Mouse (Mus musculus) embryonic facial prominence, embryonic 12.5 days (tissue): ENCODE measurements around the gene Map4k2. TPM values are rescaled to one million over a fixed set of nuclear protein-coding genes. Genes with fewer than 3 reads are reported as not detected.

ENCODE experiments used
- ATAC-seq: fragments of 200-750 bp; cut with Nextera tagmentation; 2 replicates; pipeline ENCODE4 v1.8.0; 2017; ENCODE audit not compliant: insufficient number of reproducible peaks, insufficient read depth, low FRiP score, low TSS enrichment
- H3K27ac ChIP-seq: fragments of 300-500 bp; sonication (generic); 2 replicates; pipeline ENCODE4 v1.5.1; 2016; ENCODE audit warnings: mild to moderate bottlenecking
- H3K27me3 ChIP-seq: fragments of 300-500 bp; sonication (generic); 2 replicates; pipeline ENCODE4 v1.6.1; 2016; ENCODE audit warnings: mild to moderate bottlenecking, moderate library complexity
- H3K36me3 ChIP-seq: fragments of 300-500 bp; sonication (generic); 2 replicates; pipeline ENCODE4 v1.6.1; 2016; ENCODE audit warnings: mild to moderate bottlenecking
- H3K4me1 ChIP-seq: fragments of 300-500 bp; sonication (generic); 2 replicates; pipeline ENCODE4 v1.6.1; 2016
- H3K4me2 ChIP-seq: fragments of 300-500 bp; sonication (generic); replicated peaks from 2 replicates; pipeline ENCODE4 v1.6.1; 2016; ENCODE audit warnings: mild to moderate bottlenecking, moderate library complexity
- H3K4me3 ChIP-seq: fragments of 300-500 bp; sonication (generic); 2 replicates; pipeline ENCODE4 v1.5.1; 2016; ENCODE audit warnings: mild to moderate bottlenecking
- H3K9ac ChIP-seq: fragments of 300-500 bp; sonication (generic); 2 replicates; pipeline ENCODE4 v1.6.1; 2016; ENCODE audit warnings: mild to moderate bottlenecking, moderate library complexity
- H3K9me3 ChIP-seq: fragments of 300-500 bp; sonication (generic); 2 replicates; pipeline ENCODE4 v1.6.1; 2016; ENCODE audit warnings: mild to moderate bottlenecking, moderate library complexity
- WGBS: fragments of 180-500 bp; shearing (Covaris S2); methylation state at CpG from one replicate; pipeline ENCODE4 v1.1.7; 2016; 5-methylcytosine and 5-hydroxymethylcytosine counted together
- polyA plus RNA-seq: library from polyadenylated mRNA; unstranded; fragments of >200 nt; fragmentation: Nextera tagmentation; extraction: Ambion mirVana; gene quantifications from 2 replicates; pipeline ENCODE4 v1.2.1, GENCODE M21; 2016

Map4k2 gene
- polyA plus RNA-seq, 1 experiment from 2014 or later: 16.8 TPM

DNA sequence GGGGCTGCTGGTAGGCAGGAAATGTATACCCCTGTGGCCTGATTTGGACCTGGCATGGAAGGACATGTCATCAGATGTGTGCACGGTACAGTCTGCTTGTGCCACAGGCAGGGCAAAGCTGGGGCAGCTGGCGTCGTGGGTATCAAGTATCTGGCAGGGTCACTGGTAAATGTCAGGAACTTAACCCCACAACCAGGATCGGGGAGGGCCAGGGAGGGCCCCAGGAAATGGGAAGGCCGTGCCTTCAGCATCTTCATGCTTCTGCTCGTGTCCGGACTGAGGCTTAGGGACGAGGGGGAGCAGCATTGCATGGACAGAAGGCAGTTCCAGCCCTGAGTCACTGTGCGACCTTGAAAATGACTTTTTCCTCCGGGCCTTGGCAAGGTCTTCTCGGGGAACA lies 44.0 kb downstream of the Map4k2 start:
- no peaks in the 10 kb centered on the region for H3K36me3 ChIP-seq
- H3K27me3 ChIP-seq: no peaks in the 10 kb centered on the region
- H3K4me1 ChIP-seq: peaks cover 23% of the 10 kb centered on the region
- no peak overlapping the region for H3K4me2 ChIP-seq
- 53% methylated on average over 11 of the region's 11 CpGs for WGBS
- no peak overlapping the region for H3K9ac ChIP-seq
- no peak overlapping the region for H3K27ac ChIP-seq
- H3K4me3 ChIP-seq: no peak overlapping the region
- no peaks in the 10 kb centered on the region for H3K9me3 ChIP-seq
- ATAC-seq: no peak

DNA sequence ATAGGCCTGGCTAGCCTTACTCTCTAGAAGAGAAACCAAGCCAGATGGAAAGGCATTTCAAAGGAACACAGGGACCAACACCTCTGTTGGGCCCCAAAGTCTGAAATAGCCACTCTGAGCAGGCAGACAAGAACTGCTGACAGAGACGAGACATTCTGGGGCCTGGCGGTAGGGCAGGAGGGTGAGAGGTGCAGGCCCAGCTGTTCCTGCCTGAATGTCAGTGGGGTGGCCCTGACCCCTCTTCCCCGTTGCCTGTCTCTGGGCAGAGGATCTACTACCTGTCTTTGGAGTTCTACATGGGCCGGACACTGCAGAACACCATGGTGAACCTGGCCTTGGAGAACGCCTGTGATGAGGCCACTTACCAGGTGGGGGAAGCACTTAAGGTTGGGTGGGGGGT lies 44.5 kb downstream of the Map4k2 start:
- Histone ChIP-seq H3K4me1 (peaks cover 24% of the 10 kb centered on the region), H3K4me2 (no peak overlapping the region), H3K9ac (no peak overlapping the region), H3K4me3 (no peak overlapping the region), H3K27ac (no peak overlapping the region), H3K36me3 (no peaks in the 10 kb centered on the region), H3K27me3 (no peaks in the 10 kb centered on the region), H3K9me3 (no peaks in the 10 kb centered on the region)
- 75% methylated on average over 5 of the region's 5 CpGs for WGBS
- no peak for ATAC-seq

DNA sequence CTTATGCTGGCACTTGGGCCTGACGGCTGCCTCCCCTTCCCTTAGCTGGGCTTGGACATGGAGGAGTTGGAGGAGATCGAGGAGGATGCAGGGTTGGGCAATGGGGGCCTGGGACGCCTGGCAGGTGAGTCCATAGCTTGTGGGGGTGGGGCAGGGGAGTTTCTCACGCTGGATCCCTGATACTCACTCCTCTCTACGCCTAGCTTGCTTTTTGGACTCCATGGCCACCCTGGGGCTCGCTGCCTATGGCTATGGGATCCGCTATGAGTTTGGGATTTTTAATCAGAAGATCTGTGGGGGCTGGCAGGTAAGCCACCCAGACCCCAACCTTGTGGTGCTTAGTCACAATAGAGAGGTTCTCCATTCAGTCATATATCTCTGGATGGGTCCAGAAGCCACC lies 44.9 kb downstream of the Map4k2 start:
- H3K4me2 ChIP-seq: no peak overlapping the region
- no peaks in the 10 kb centered on the region for H3K27me3 ChIP-seq
- ATAC-seq: no peak
- H3K36me3 ChIP-seq: no peaks in the 10 kb centered on the region
- no peak overlapping the region for H3K27ac ChIP-seq
- H3K9me3 ChIP-seq: no peaks in the 10 kb centered on the region
- 82% methylated on average over 7 of the region's 7 CpGs for WGBS
- H3K4me1 ChIP-seq: peaks cover 24% of the 10 kb centered on the region
- H3K9ac ChIP-seq: no peak overlapping the region
- H3K4me3 ChIP-seq: no peak overlapping the region

- WGBS: 66% methylated on average over 9 of the region's 9 CpGs
- H3K4me1 ChIP-seq: peaks cover 24% of the 10 kb centered on the region
- no peak for ATAC-seq
Observed at GRCm38 (mm10) chr19:6386234-6386633, 45.3 kb downstream of the Map4k2 start.

DNA sequence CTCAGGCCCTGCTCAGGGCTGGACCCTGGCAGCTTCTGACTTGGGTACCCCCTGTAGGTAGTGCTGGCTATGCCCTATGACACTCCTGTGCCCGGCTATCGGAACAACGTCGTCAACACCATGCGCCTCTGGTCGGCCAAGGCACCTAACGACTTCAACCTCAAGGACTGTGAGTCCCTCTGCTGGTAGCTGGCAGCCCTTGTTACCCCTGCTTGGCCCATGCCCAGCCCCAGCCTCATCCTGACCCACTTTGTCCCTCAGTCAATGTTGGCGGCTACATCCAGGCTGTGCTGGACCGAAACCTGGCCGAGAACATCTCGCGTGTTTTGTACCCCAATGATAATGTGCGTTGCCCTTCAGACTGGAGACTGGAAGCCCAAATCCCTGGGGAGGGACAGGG lies 47.1 kb downstream of the Map4k2 start:
- Histone ChIP-seq H3K9me3 (no peaks in the 10 kb centered on the region), H3K27me3 (no peaks in the 10 kb centered on the region), H3K4me1 (peaks cover 24% of the 10 kb centered on the region), H3K4me2 (no peak overlapping the region), H3K27ac (no peak overlapping the region), H3K4me3 (no peak overlapping the region), H3K9ac (no peak overlapping the region), H3K36me3 (no peaks in the 10 kb centered on the region)
- ATAC-seq: no peak
- 82% methylated on average over 13 of the region's 13 CpGs for WGBS

More at GRCm38 (mm10) chr19:6386234-6386633, 45.3 kb downstream of the Map4k2 start:
- no peak overlapping the region for H3K27ac ChIP-seq
- H3K9ac ChIP-seq: no peak overlapping the region
- no peaks in the 10 kb centered on the region for H3K9me3 ChIP-seq
- H3K4me2 ChIP-seq: no peak overlapping the region
- no peak overlapping the region for H3K4me3 ChIP-seq
- H3K27me3 ChIP-seq: no peaks in the 10 kb centered on the region
- no peaks in the 10 kb centered on the region for H3K36me3 ChIP-seq

- Histone ChIP-seq H3K9me3 (no peaks in the 10 kb centered on the region), H3K4me1 (peaks cover 9% of the 10 kb centered on the region), H3K27me3 (no peaks in the 10 kb centered on the region), H3K4me2 (peak overlapping the region; percentile 49), H3K9ac (0 out of 2 replicates have a peak overlapping the region, but pooled peaks have one; percentile 39), H3K4me3 (peak overlapping the region; percentile 17), H3K36me3 (no peaks in the 10 kb centered on the region), H3K27ac (no peak overlapping the region)
- 4% methylated on average over 16 of the region's 16 CpGs for WGBS
- ATAC-seq: 0 out of 2 replicates have a peak, but pooled peaks have one; percentile 26
Observed at GRCm38 (mm10) chr19:6389803-6390202, 48.9 kb downstream of the Map4k2 start.

DNA sequence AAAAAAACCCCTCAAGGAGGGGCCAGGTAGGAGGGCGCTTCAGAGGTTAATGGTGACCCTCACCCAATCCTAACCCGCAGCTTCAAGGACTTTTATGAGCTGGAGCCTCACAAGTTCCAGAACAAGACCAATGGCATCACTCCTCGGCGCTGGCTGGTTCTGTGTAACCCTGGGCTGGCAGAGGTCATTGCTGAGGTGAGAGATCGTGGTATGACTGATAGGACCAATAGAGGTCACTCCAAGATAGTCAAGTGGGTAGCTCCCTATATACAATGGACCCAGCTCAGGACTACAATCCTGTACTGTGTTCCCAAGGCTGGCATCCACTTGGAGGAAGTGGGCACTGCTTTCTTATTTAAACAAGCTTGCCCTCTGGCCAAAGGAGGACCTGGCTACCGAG lies 49.3 kb downstream of the Map4k2 start:
- Histone ChIP-seq H3K4me1 (peaks cover 9% of the 10 kb centered on the region; the same call in 1 of the 2 replicates), H3K36me3 (no peaks in the 10 kb centered on the region), H3K27ac (no peak overlapping the region), H3K9me3 (no peaks in the 10 kb centered on the region), H3K27me3 (no peaks in the 10 kb centered on the region), H3K4me3 (no peak overlapping the region), H3K4me2 (no peak overlapping the region), H3K9ac (no peak overlapping the region)
- 54% methylated on average over 6 of the region's 6 CpGs for whole genome bisulfite sequencing
- no peak for ATAC-seq

GRCm38 (mm10) chr19:6392743-6393393 lies 51.9 kb downstream of the Map4k2 start:
- no peaks in the 10 kb centered on the region for H3K36me3 ChIP-seq
- H3K9me3 ChIP-seq: no peaks in the 10 kb centered on the region
- no peak overlapping the region for H3K27ac ChIP-seq
- peaks cover 9% of the 10 kb centered on the region; the same call in 1 of the 2 replicates for H3K4me1 ChIP-seq
- no peak overlapping the region for H3K4me2 ChIP-seq
- no peak for ATAC-seq
- H3K27me3 ChIP-seq: peaks cover 6% of the 10 kb centered on the region; the same call in 1 of the 2 replicates
- 88% methylated on average over 14 of the region's 14 CpGs for WGBS
- H3K4me3 ChIP-seq: no peak overlapping the region
- no peak overlapping the region for H3K9ac ChIP-seq

- H3K9ac ChIP-seq: no peak overlapping the region
- H3K4me3 ChIP-seq: no peak overlapping the region
- peaks cover 13% of the 10 kb centered on the region for H3K4me1 ChIP-seq
- ATAC-seq: no peak
- H3K27ac ChIP-seq: no peak overlapping the region
- H3K9me3 ChIP-seq: no peaks in the 10 kb centered on the region
- peaks cover 14% of the 10 kb centered on the region for H3K27me3 ChIP-seq
- 89% methylated on average over 16 of the region's 16 CpGs for WGBS
- no peak overlapping the region for H3K4me2 ChIP-seq
- no peaks in the 10 kb centered on the region for H3K36me3 ChIP-seq
Observed at GRCm38 (mm10) chr19:6393637-6394036, 52.7 kb downstream of the Map4k2 start.

DNA sequence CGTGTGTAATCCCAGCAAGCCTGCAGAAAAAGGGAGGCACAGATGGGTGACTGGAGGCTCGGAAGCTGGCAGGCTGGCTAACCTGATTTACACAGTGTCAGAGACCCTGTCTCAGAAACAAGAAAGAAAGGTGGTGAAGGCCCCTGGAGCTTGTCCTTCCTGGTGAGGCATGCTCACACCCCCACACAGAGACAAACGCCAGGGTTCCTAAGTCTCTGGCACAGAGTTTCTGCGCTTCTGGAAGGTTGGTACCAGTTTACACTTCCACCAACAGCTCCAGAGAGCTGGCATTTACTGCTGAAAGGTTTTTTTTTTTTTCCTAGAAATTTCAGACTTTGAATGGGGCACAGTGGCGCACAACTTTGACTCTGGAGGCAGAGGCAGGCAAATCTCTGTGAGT lies 55.3 kb downstream of the Map4k2 start:
- 92% methylated on average over 5 of the region's 5 CpGs for WGBS
- Histone ChIP-seq H3K27me3 (peaks cover 35% of the 10 kb centered on the region), H3K27ac (no peak overlapping the region), H3K9ac (no peak overlapping the region), H3K4me3 (no peak overlapping the region), H3K36me3 (no peaks in the 10 kb centered on the region), H3K4me1 (peaks cover 24% of the 10 kb centered on the region), H3K4me2 (no peak overlapping the region), H3K9me3 (no peaks in the 10 kb centered on the region)
- no peak for ATAC-seq

GRCm38 (mm10) chr19:6397582-6398249 lies 56.8 kb downstream of the Map4k2 start:
- no peak for ATAC-seq
- peaks cover 50% of the 10 kb centered on the region for H3K27me3 ChIP-seq
- H3K9me3 ChIP-seq: no peaks in the 10 kb centered on the region
- no peak overlapping the region for H3K27ac ChIP-seq
- no peak overlapping the region for H3K9ac ChIP-seq
- no peaks in the 10 kb centered on the region for H3K36me3 ChIP-seq
- WGBS: 86% methylated on average over 22 of the region's 22 CpGs
- no peak overlapping the region for H3K4me2 ChIP-seq
- H3K4me3 ChIP-seq: no peak overlapping the region
- H3K4me1 ChIP-seq: peaks cover 34% of the 10 kb centered on the region
